22 mouse cellular contexts compared by ENCODE assay signal in the genomic region with DNA sequence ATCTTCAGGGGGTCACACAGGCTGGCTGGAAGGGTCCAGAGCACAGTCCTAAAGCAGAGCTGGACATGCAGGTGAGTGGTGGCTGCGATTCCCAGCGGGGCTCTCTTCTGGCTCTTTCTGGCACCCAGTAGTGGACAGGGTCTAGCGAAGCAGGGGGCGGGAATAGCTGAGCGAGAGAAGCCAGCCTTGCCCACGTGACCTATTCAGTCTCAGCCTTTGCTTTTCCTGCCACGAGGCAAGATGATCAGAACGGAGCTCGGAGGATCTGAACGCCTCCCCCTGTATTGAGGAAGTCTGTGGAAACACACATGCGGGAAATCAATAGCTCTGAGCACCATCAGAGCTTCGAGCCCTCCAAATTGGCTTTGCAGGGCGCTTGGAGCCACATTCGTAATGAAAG. TPM values are rescaled to one million over a fixed set of nuclear protein-coding genes. Genes with fewer than 3 reads are reported as not detected.
DNase-seq lines count a peak whose midpoint lies in the region; ATAC-seq lines count a peak whose summit lies in the region.
"Had no signal": no experiment of that assay in that cellular context is flagged by ENCODE, and none has a peak within 500 bp of the region (broad histone marks: within the 10 kb centered on the region; RNA-seq: fewer than 3 reads in every experiment).

No protein-coding gene starts in this region.

- no peak overlapping the region for H3K27ac ChIP-seq in forebrain, embryonic 15.5 days (replicated peaks)
- H3K27ac ChIP-seq in forebrain, embryonic 11.5 days (ENCODE audit: low read depth, low read length) = no peak overlapping the region
- no peak overlapping the region for H3K27ac ChIP-seq in midbrain, embryonic 13.5 days
- H3K27ac ChIP-seq in midbrain, embryonic 11.5 days (ENCODE audit: low read depth, low read length) = no peak overlapping the region
- no peak overlapping the region for H3K27ac ChIP-seq in hindbrain, embryonic 16.5 days (ENCODE audit: low read depth, low read length)
- H3K27ac ChIP-seq in neural tube, embryonic 15.5 days (replicated peaks) = peak overlapping the region; percentile 33; the same call in 1 of the 2 replicates
- H3K27ac ChIP-seq: limb, embryonic 10.5 days; liver, embryonic 13.5 days; stomach, postnatal 0 days had no signal

- H3K9ac ChIP-seq in forebrain, embryonic 15.5 days (replicated peaks) = no peak overlapping the region
- no peak overlapping the region for H3K9ac ChIP-seq in forebrain, embryonic 11.5 days (ENCODE audit: low read length)
- no peak overlapping the region for H3K9ac ChIP-seq in midbrain, embryonic 13.5 days (replicated peaks)
- no peak overlapping the region for H3K9ac ChIP-seq in midbrain, embryonic 11.5 days (ENCODE audit: low read length)
- peak overlapping the region; percentile 13; the same call in 1 of the 2 replicates for H3K9ac ChIP-seq in hindbrain, embryonic 16.5 days (ENCODE audit: low read depth, low read length)
- H3K9ac ChIP-seq in neural tube, embryonic 15.5 days (replicated peaks) = no peak overlapping the region
- H3K9ac ChIP-seq: liver, embryonic 13.5 days had no signal

- H3K36me3 ChIP-seq in forebrain, embryonic 15.5 days = no peaks in the 10 kb centered on the region
- no peaks in the 10 kb centered on the region for H3K36me3 ChIP-seq in forebrain, embryonic 11.5 days (ENCODE audit: control insufficient read depth, insufficient read depth, low read length)
- H3K36me3 ChIP-seq in midbrain, embryonic 13.5 days = no peaks in the 10 kb centered on the region
- no peaks in the 10 kb centered on the region for H3K36me3 ChIP-seq in midbrain, embryonic 11.5 days (ENCODE audit: control insufficient read depth, insufficient read depth, low read length)
- no peaks in the 10 kb centered on the region for H3K36me3 ChIP-seq in hindbrain, embryonic 16.5 days (ENCODE audit: control insufficient read depth, insufficient read depth, low read length)
- H3K36me3 ChIP-seq in neural tube, embryonic 15.5 days = no peaks in the 10 kb centered on the region
- H3K36me3 ChIP-seq: limb, embryonic 10.5 days; liver, embryonic 13.5 days had no signal

- no peaks in the 10 kb centered on the region for H3K9me3 ChIP-seq in forebrain, embryonic 15.5 days
- no peaks in the 10 kb centered on the region for H3K9me3 ChIP-seq in forebrain, embryonic 11.5 days (ENCODE audit: control insufficient read depth, low read length)
- no peaks in the 10 kb centered on the region for H3K9me3 ChIP-seq in midbrain, embryonic 13.5 days
- no peaks in the 10 kb centered on the region for H3K9me3 ChIP-seq in midbrain, embryonic 11.5 days (ENCODE audit: control insufficient read depth, low read length)
- H3K9me3 ChIP-seq in hindbrain, embryonic 16.5 days (ENCODE audit: control insufficient read depth, low read length) = no peaks in the 10 kb centered on the region
- no peaks in the 10 kb centered on the region for H3K9me3 ChIP-seq in neural tube, embryonic 15.5 days (replicated peaks)
- H3K9me3 ChIP-seq: limb, embryonic 10.5 days had no signal

- 0 out of 2 replicates have a peak overlapping the region, but pooled peaks have one; percentile 2 for H3K4me2 ChIP-seq in forebrain, embryonic 15.5 days (replicated peaks)
- no peak overlapping the region for H3K4me2 ChIP-seq in forebrain, embryonic 11.5 days (ENCODE audit: low read depth, low read length, severe bottlenecking)
- H3K4me2 ChIP-seq in midbrain, embryonic 13.5 days (replicated peaks) = peak overlapping the region; percentile 31
- H3K4me2 ChIP-seq in midbrain, embryonic 11.5 days = no peak overlapping the region
- H3K4me2 ChIP-seq in hindbrain, embryonic 16.5 days (ENCODE audit: low read length) = peak overlapping the region; percentile 46
- peak overlapping the region; percentile 46 for H3K4me2 ChIP-seq in neural tube, embryonic 15.5 days
- H3K4me2 ChIP-seq: heart, embryonic 11.5 days; liver, embryonic 13.5 days had no signal

- H3K4me1 ChIP-seq in forebrain, embryonic 15.5 days = 0 out of 2 replicates have a peak, but pooled peaks cover 11% of the 10 kb centered on the region
- H3K4me1 ChIP-seq in forebrain, embryonic 11.5 days (replicated peaks; ENCODE audit: control insufficient read depth, insufficient read depth, low read length) = no peaks in the 10 kb centered on the region
- H3K4me1 ChIP-seq in midbrain, embryonic 13.5 days (replicated peaks) = peaks cover 9% of the 10 kb centered on the region
- no peaks in the 10 kb centered on the region for H3K4me1 ChIP-seq in midbrain, embryonic 11.5 days (ENCODE audit: control insufficient read depth, insufficient read depth, low read length)
- peaks cover 8% of the 10 kb centered on the region; the same call in 1 of the 2 replicates for H3K4me1 ChIP-seq in hindbrain, embryonic 16.5 days (ENCODE audit: control insufficient read depth, insufficient read depth, low read depth, low read length)
- peaks cover 22% of the 10 kb centered on the region for H3K4me1 ChIP-seq in neural tube, embryonic 15.5 days
- H3K4me1 ChIP-seq: limb, embryonic 10.5 days; liver, embryonic 13.5 days; megakaryocyte, embryonic 14.5 days had no signal

- DNase-seq in forebrain, embryonic 11.5 days (ENCODE audit: low spot score) = no peak
- DNase-seq in midbrain, embryonic 11.5 days (ENCODE audit: low spot score, missing footprints) = no peak
- DNase-seq in MN1 (ENCODE audit: low spot score) = no peak
- DNase-seq in cerebellum, adult 18-20 months = no peak
- DNase-seq: adrenal gland, adult 2 months; cerebellum, adult 9-10 months; gastrocnemius, postnatal 36 days; kidney, adult 11 months; layer of hippocampus, postnatal 36 days; liver, embryonic 13.5 days; right cerebral cortex, adult 18-20 months; spleen, adult 18-20 months; thymus, postnatal 25 days had no signal

- ATAC-seq in forebrain, embryonic 15.5 days (replicated peaks) = no peak
- no peak for ATAC-seq in forebrain, embryonic 11.5 days (replicated peaks; ENCODE audit: low FRiP score)
- peak; percentile 50; the same call in 1 of the 2 replicates for ATAC-seq in midbrain, embryonic 13.5 days
- ATAC-seq in midbrain, embryonic 11.5 days (ENCODE audit: low FRiP score) = no peak
- peak; percentile 56 for ATAC-seq in hindbrain, embryonic 16.5 days
- ATAC-seq in neural tube, embryonic 15.5 days (ENCODE audit: low FRiP score) = peak; percentile 24; the same call in 1 of the 2 replicates
- ATAC-seq: lung, postnatal 0 days had no signal

- WGBS in forebrain, embryonic 15.5 days = 62% methylated on average over 14 of the region's 14 CpGs
- WGBS in forebrain, embryonic 11.5 days = 62% methylated on average over 14 of the region's 14 CpGs
- 50% methylated on average over 14 of the region's 14 CpGs for WGBS in midbrain, embryonic 13.5 days
- WGBS in midbrain, embryonic 11.5 days = 65% methylated on average over 14 of the region's 14 CpGs
- 46% methylated on average over 14 of the region's 14 CpGs for WGBS in hindbrain, embryonic 16.5 days
- 56% methylated on average over 14 of the region's 14 CpGs for WGBS in neural tube, embryonic 15.5 days

- no peak overlapping the region for H3K4me3 ChIP-seq in forebrain, embryonic 15.5 days
- no peak overlapping the region for H3K4me3 ChIP-seq in forebrain, embryonic 11.5 days (ENCODE audit: low read depth, low read length)
- no peak overlapping the region for H3K4me3 ChIP-seq in midbrain, embryonic 13.5 days (replicated peaks)
- H3K4me3 ChIP-seq in midbrain, embryonic 11.5 days (ENCODE audit: low read depth, low read length) = no peak overlapping the region
- 0 out of 2 replicates have a peak overlapping the region, but pooled peaks have one; percentile 2 for H3K4me3 ChIP-seq in hindbrain, embryonic 16.5 days (ENCODE audit: low read length)
- no peak overlapping the region for H3K4me3 ChIP-seq in neural tube, embryonic 15.5 days (replicated peaks)
- H3K4me3 ChIP-seq: limb, embryonic 10.5 days; liver, embryonic 13.5 days; megakaryocyte, embryonic 14.5 days had no signal

- no peaks in the 10 kb centered on the region; the same call in 1 of the 2 replicates for H3K27me3 ChIP-seq in forebrain, embryonic 15.5 days
- H3K27me3 ChIP-seq in forebrain, embryonic 11.5 days (ENCODE audit: control insufficient read depth, insufficient read depth, low read length) = no peaks in the 10 kb centered on the region; the same call in 1 of the 2 replicates
- peaks cover 13% of the 10 kb centered on the region; the same call in 1 of the 2 replicates for H3K27me3 ChIP-seq in midbrain, embryonic 13.5 days
- no peaks in the 10 kb centered on the region for H3K27me3 ChIP-seq in midbrain, embryonic 11.5 days (ENCODE audit: control insufficient read depth, insufficient read depth, low read length)
- H3K27me3 ChIP-seq in hindbrain, embryonic 16.5 days (replicated peaks; ENCODE audit: control insufficient read depth, insufficient read depth, low read length) = no peaks in the 10 kb centered on the region
- no peaks in the 10 kb centered on the region for H3K27me3 ChIP-seq in neural tube, embryonic 15.5 days (replicated peaks)

RNA-seq across cellular contexts. Expression of gene Camta1, which starts 14.7 kb away (rescaled TPM):
- polyA plus RNA-seq in forebrain, embryonic 15.5 days (2015; fragmentation: Nextera tagmentation; extraction: Ambion mirVana) = 130 and 141 TPM in 2 replicates
- 140 and 142 TPM in 2 replicates for polyA plus RNA-seq in forebrain, embryonic 11.5 days (2014; fragmentation: Nextera tagmentation; extraction: Ambion mirVana)
- 161 and 163 TPM in 2 replicates for polyA plus RNA-seq in midbrain, embryonic 13.5 days (2015; fragmentation: Nextera tagmentation; extraction: Ambion mirVana)
- polyA plus RNA-seq in midbrain, embryonic 11.5 days (2014; fragmentation: Nextera tagmentation; extraction: Ambion mirVana) = 150 TPM in 2 replicates
- 139 and 153 TPM in 2 replicates for polyA plus RNA-seq in hindbrain, embryonic 16.5 days (2015; fragmentation: Nextera tagmentation; extraction: Ambion mirVana)
- 158 and 161 TPM in 2 replicates for polyA plus RNA-seq in neural tube, embryonic 15.5 days (2015; fragmentation: Nextera tagmentation; extraction: Ambion mirVana)

RNA-seq across cellular contexts. Expression of gene Dnajc11, which starts 57.1 kb away (rescaled TPM):
- polyA plus RNA-seq in forebrain, embryonic 15.5 days (2015; fragmentation: Nextera tagmentation; extraction: Ambion mirVana) = 81.1 and 82.4 TPM in 2 replicates
- polyA plus RNA-seq in forebrain, embryonic 11.5 days (2014; fragmentation: Nextera tagmentation; extraction: Ambion mirVana) = 94.4 and 96.9 TPM in 2 replicates
- 88.0 and 89.2 TPM in 2 replicates for polyA plus RNA-seq in midbrain, embryonic 13.5 days (2015; fragmentation: Nextera tagmentation; extraction: Ambion mirVana)
- polyA plus RNA-seq in midbrain, embryonic 11.5 days (2014; fragmentation: Nextera tagmentation; extraction: Ambion mirVana) = 79.3 and 86.8 TPM in 2 replicates
- 78.4 and 86.9 TPM in 2 replicates for polyA plus RNA-seq in hindbrain, embryonic 16.5 days (2015; fragmentation: Nextera tagmentation; extraction: Ambion mirVana)
- polyA plus RNA-seq in neural tube, embryonic 15.5 days (2015; fragmentation: Nextera tagmentation; extraction: Ambion mirVana) = 79.6 and 82.6 TPM in 2 replicates

Comparison
In these comparisons a context has a peak if more than half of its experiments do, and no peak if none do; other contexts are left out.
1. ATAC-seq: peak in midbrain, embryonic 13.5 days (single experiment), hindbrain, embryonic 16.5 days (single experiment) and neural tube, embryonic 15.5 days (single experiment); none in forebrain, embryonic 15.5 days (single experiment), forebrain, embryonic 11.5 days (single experiment) and midbrain, embryonic 11.5 days (single experiment).
2. H3K4me2 ChIP-seq: peak in forebrain, embryonic 15.5 days (single experiment), midbrain, embryonic 13.5 days (single experiment), hindbrain, embryonic 16.5 days (single experiment) and neural tube, embryonic 15.5 days (single experiment); none in forebrain, embryonic 11.5 days (single experiment) and midbrain, embryonic 11.5 days (single experiment).